8 mouse cellular contexts compared by ENCODE assay signal in the genomic region with DNA sequence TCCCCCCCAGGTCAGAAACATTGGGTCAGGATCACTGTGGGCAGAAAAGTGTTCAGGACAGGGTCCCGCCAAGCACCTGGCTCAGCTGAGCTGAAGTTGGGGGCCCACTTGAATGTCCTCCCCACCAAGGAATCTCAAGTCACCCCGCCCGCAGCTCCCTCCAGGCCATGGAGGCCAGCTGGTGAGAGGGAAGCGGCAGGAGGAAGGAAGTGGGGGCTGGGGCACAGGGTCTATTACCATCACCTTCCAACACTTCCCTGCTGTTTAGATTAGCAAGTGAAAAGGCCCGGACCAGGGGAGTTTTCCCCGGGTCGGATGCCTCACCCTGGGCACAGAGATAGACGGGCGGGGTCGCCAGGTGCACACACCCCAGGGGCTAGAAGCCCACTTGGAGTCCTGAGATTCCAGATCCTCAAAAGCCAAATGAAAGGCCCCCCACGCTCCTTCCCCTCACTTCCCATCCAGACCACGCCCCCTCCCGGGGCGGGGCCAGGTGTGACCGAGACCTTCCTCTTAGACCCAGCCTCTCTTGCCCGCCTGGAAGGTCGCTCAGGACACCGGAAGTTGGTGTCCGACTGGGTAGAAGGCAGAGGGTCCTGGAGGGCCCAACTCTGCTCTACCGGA. TPM values are rescaled to one million over a fixed set of nuclear protein-coding genes. Genes with fewer than 3 reads are reported as not detected.
DNase-seq lines count a peak whose midpoint lies in the region; ATAC-seq lines count a peak whose summit lies in the region.

No protein-coding gene starts in this region.

- peak overlapping the region; percentile 80 for H3K27ac ChIP-seq in heart, embryonic 12.5 days (ENCODE audit: poor library complexity, severe bottlenecking)
- peak overlapping the region; percentile 69 for H3K27ac ChIP-seq in kidney, embryonic 16.5 days (ENCODE audit: low read length)
- peak overlapping the region; percentile 28; the same call in 1 of the 2 replicates for H3K27ac ChIP-seq in macrophage

- 7% methylated on average over 20 of the region's 20 CpGs for WGBS in heart, embryonic 12.5 days
- 10% methylated on average over 20 of the region's 20 CpGs for WGBS in kidney, embryonic 16.5 days
- 17% methylated on average over 20 of the region's 20 CpGs for WGBS in macrophage (ENCODE audit: missing documents)

- H3K4me1 ChIP-seq in heart, embryonic 12.5 days (replicated peaks), result peaks cover 83% of the 10 kb centered on the region
- H3K4me1 ChIP-seq in kidney, embryonic 16.5 days (ENCODE audit: insufficient read depth, low read length), result peaks cover 97% of the 10 kb centered on the region

- ATAC-seq in heart, embryonic 12.5 days (ENCODE audit: insufficient number of reproducible peaks, low FRiP score), result peak; percentile 72
- peak; percentile 39 for ATAC-seq in kidney, embryonic 16.5 days (ENCODE audit: low FRiP score, low TSS enrichment)

- DNase-seq in adrenal gland, postnatal 36 days, result peak; percentile 25 to 56
- no peak for DNase-seq in adrenal gland, postnatal 4 days (ENCODE audit: low spot score in 2 of 2)
- peak; percentile 99 for DNase-seq in ZHBTc4 (ENCODE audit: low read depth, low spot score)
- no peak for DNase-seq in Muller cell, postnatal 12 days (ENCODE audit: inconsistent ontology term)
- DNase-seq in left cerebral cortex, postnatal 25 days (ENCODE audit: low spot score in 2 of 2), result no peak

- peak overlapping the region; percentile 38 for H3K4me3 ChIP-seq in heart, embryonic 12.5 days
- peak overlapping the region; percentile 29 for H3K4me3 ChIP-seq in kidney, embryonic 16.5 days (ENCODE audit: low read length)
- peak overlapping the region; percentile 34 for H3K4me3 ChIP-seq in macrophage (ENCODE audit: inconsistent target)

- peak overlapping the region; percentile 60 for H3K9ac ChIP-seq in heart, embryonic 12.5 days
- peak overlapping the region; percentile 47 for H3K9ac ChIP-seq in kidney, embryonic 16.5 days (replicated peaks; ENCODE audit: low read length)

- no peaks in the 10 kb centered on the region for H3K36me3 ChIP-seq in heart, embryonic 12.5 days
- no peaks in the 10 kb centered on the region for H3K36me3 ChIP-seq in kidney, embryonic 16.5 days (ENCODE audit: insufficient read depth, low read length)
- H3K36me3 ChIP-seq in macrophage (ENCODE audit: inconsistent target), result no peaks in the 10 kb centered on the region

- peak overlapping the region; percentile 72 for H3K4me2 ChIP-seq in heart, embryonic 12.5 days
- H3K4me2 ChIP-seq in kidney, embryonic 16.5 days (replicated peaks; ENCODE audit: low read depth, low read length), result peak overlapping the region; percentile 57

- H3K9me3 ChIP-seq in heart, embryonic 12.5 days (replicated peaks), result no peaks in the 10 kb centered on the region
- H3K9me3 ChIP-seq in kidney, embryonic 16.5 days (ENCODE audit: low read length), result no peaks in the 10 kb centered on the region

- peaks cover 100% of the 10 kb centered on the region for H3K79me2 ChIP-seq in macrophage (ENCODE audit: inconsistent target)

- H3K27me3 ChIP-seq in heart, embryonic 12.5 days (replicated peaks), result no peaks in the 10 kb centered on the region
- H3K27me3 ChIP-seq in kidney, embryonic 16.5 days (ENCODE audit: insufficient read depth, low read length), result no peaks in the 10 kb centered on the region

- intact Hi-C loops in left cerebral cortex, postnatal 25 days (cut with DNase I), result no loop called here

RNA-seq across cellular contexts. Expression of gene Fgfr2, which starts 8.2 kb away (rescaled TPM):
- 100 to 1,000 TPM; 190 to 480 TPM for total RNA-seq in adrenal gland, postnatal 36 days (2021)
- total RNA-seq in adrenal gland, postnatal 4 days (2021), result 100 to 1,000 TPM; 205 to 210 TPM
- polyA plus RNA-seq in heart, embryonic 12.5 days (2016; fragmentation: Nextera tagmentation; extraction: Ambion mirVana), result 33.6 and 34.1 TPM in 2 replicates
- 115 and 118 TPM in 2 replicates for polyA plus RNA-seq in kidney, embryonic 16.5 days (2015; fragmentation: Nextera tagmentation; extraction: Ambion mirVana)
- total RNA-seq in macrophage (2018; cell fraction: chromatin; rRNA removed), result 1 to 10 TPM in 1 of 26 experiments, not detected in 25; 5.6 TPM
- total RNA-seq in macrophage (2018; cell fraction: cytosol; rRNA removed), result under 1 TPM in 1 of 26 experiments, not detected in 25; 0.05 TPM
- 1 to 10 TPM in 1 of 26 experiments, not detected in 25; 1.0 TPM for total RNA-seq in macrophage (2018; cell fraction: nucleus; rRNA removed)
- not detected in 3 replicates for polyA plus RNA-seq in macrophage (2018)
- total RNA-seq in left cerebral cortex, postnatal 25 days (2021), result 10 to 100 TPM; 37.1 to 42.0 TPM

RNA-seq across cellular contexts. Expression of gene Ctbp2, which starts 9.2 kb away (rescaled TPM):
- total RNA-seq in adrenal gland, postnatal 36 days (2021), result 10 to 100 TPM; 65.6 to 68.6 TPM
- total RNA-seq in adrenal gland, postnatal 4 days (2021), result 10 to 100 TPM; 86.7 to 94.1 TPM
- 60.6 and 66.2 TPM in 2 replicates for polyA plus RNA-seq in heart, embryonic 12.5 days (2016; fragmentation: Nextera tagmentation; extraction: Ambion mirVana)
- 121 and 123 TPM in 2 replicates for polyA plus RNA-seq in kidney, embryonic 16.5 days (2015; fragmentation: Nextera tagmentation; extraction: Ambion mirVana)
- 100 to 1,000 TPM in 5 of 26 experiments, 10 to 100 TPM in 21; 39.6 to 123 (median 79.2) TPM for total RNA-seq in macrophage (2018; cell fraction: chromatin; rRNA removed)
- total RNA-seq in macrophage (2018; cell fraction: cytosol; rRNA removed), result 10 to 100 TPM; 28.9 to 55.4 (median 40.6) TPM
- total RNA-seq in macrophage (2018; cell fraction: nucleus; rRNA removed), result 100 to 1,000 TPM in 1 of 26 experiments, 10 to 100 TPM in 25; 26.8 to 103 (median 56.2) TPM
- 29.4 to 52.3 TPM (median 34.1 TPM) in 3 replicates for polyA plus RNA-seq in macrophage (2018)
- total RNA-seq in left cerebral cortex, postnatal 25 days (2021), result 10 to 100 TPM; 23.3 to 24.3 TPM

Comparison
In these comparisons a context has a peak if more than half of its experiments do, and no peak if none do; other contexts are left out.
1. DNase-seq: peak in adrenal gland, postnatal 36 days (2 of 2) and ZHBTc4 (single experiment); none in adrenal gland, postnatal 4 days (0 of 2), Muller cell, postnatal 12 days (single experiment) and left cerebral cortex, postnatal 25 days (0 of 2).
2. H3K27ac ChIP-seq: peak in every context shown above with its lines; median percentile 80 in heart, embryonic 12.5 days; 69 in kidney, embryonic 16.5 days; 28 in macrophage.
3. RNA of gene Fgfr2, which starts 8.2 kb away (total RNA-seq): 190 to 480 TPM in adrenal gland, postnatal 36 days and 205 to 210 TPM in adrenal gland, postnatal 4 days; 37.1 to 42.0 TPM in left cerebral cortex, postnatal 25 days; every median in the first group is over 4 times any median in the second.
4. Peak in every context shown above with its lines, with median percentiles within 50 percentile points of each other: H3K4me3 ChIP-seq.